23 mouse cellular contexts compared by ENCODE assay signal in the genomic region with DNA sequence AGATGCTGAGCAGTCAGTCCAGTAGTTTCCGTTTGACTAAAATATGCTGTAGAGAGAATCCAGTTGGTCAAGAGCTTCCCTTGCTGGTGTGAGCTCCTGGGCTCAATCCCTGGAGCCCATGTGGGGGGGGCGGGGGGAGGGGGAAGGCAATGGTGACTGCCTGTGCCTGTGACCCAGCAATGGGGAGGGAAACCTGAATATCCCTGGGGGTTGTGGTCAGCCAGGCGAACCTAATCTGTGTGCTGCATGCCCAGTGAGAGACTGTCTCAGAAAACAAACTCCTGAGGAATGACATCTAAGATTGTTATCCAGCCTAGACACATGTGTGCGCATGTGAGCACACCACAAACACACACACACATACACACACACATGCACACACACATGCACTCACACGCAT. TPM values are rescaled to one million over a fixed set of nuclear protein-coding genes. Genes with fewer than 3 reads are reported as not detected.
A peak's percentile ranks its signal among the peaks of the same experiment; 100 is the strongest.
DNase-seq lines count a peak whose midpoint lies in the region; ATAC-seq and TF ChIP-seq lines count a peak whose summit lies in the region.
"Had no signal": no experiment of that assay in that cellular context is flagged by ENCODE, and none has a peak within 500 bp of the region (broad histone marks: within the 10 kb centered on the region; RNA-seq: fewer than 3 reads in every experiment).

No protein-coding gene starts in this region.

- no peak for TF ChIP-seq CTCF in midbrain, postnatal 0 days (IDR thresholded peaks at IDR 0.05)
- no peak for TF ChIP-seq CTCF in Patski (IDR thresholded peaks at IDR 0.05)

- CTCF ChIA-PET in Patski (lab: Charles Lee): interaction anchor here (2.5 kb wide), 1 partner anchor 30 kb away, joined by 7 read pairs; no protein-coding TSS in a partner anchor

- H3K36me3 ChIP-seq in forebrain, embryonic 11.5 days (ENCODE audit: control insufficient read depth, insufficient read depth, low read length): no peaks in the 10 kb centered on the region
- H3K36me3 ChIP-seq in forebrain, embryonic 13.5 days (ENCODE audit: poor library complexity, severe bottlenecking): no peaks in the 10 kb centered on the region
- no peaks in the 10 kb centered on the region for H3K36me3 ChIP-seq in midbrain, embryonic 10.5 days
- H3K36me3 ChIP-seq in midbrain, postnatal 0 days (ENCODE audit: insufficient read depth, low read length): no peaks in the 10 kb centered on the region
- H3K36me3 ChIP-seq: embryonic facial prominence, embryonic 15.5 days; heart, embryonic 12.5 days; hindbrain, embryonic 12.5 days had no signal

- no peak for DNase-seq in forebrain, embryonic 11.5 days (ENCODE audit: low spot score)
- DNase-seq in midbrain, embryonic 10.5 days (ENCODE audit: low spot score): peak; percentile 36
- no peak for DNase-seq in midbrain, postnatal 0 days (ENCODE audit: low spot score)
- no peak for DNase-seq in Patski (ENCODE audit: low read depth, low spot score)
- DNase-seq in retina, embryonic 14.5 days (ENCODE audit: low spot score): peak; percentile 57
- DNase-seq in layer of hippocampus, postnatal 25 days (ENCODE audit: extremely low spot score in 1 of 2, low spot score in 1 of 2): no peak
- DNase-seq: adrenal gland, adult 2 months; cerebellum, adult 11-12 months; cerebellum, postnatal 10 days; gastrocnemius, postnatal 25 days; heart, adult 18-20 months; heart, postnatal 10 days; kidney, adult 18-20 months; lung, postnatal 4 days; right cerebral cortex, postnatal 14 days had no signal

- WGBS in forebrain, embryonic 11.5 days: 38% methylated on average over 5 of the region's 5 CpGs
- 46% methylated on average over 5 of the region's 5 CpGs for WGBS in forebrain, embryonic 13.5 days
- 34% methylated on average over 5 of the region's 5 CpGs for WGBS in midbrain, embryonic 10.5 days
- WGBS in midbrain, postnatal 0 days: 59% methylated on average over 4 of the region's 5 CpGs

- POLR2A ChIA-PET in Patski (lab: Charles Lee): no interaction called here

- ATAC-seq in forebrain, embryonic 11.5 days (replicated peaks; ENCODE audit: low FRiP score): 0 out of 2 replicates have a peak, but pooled peaks have one; percentile 10
- ATAC-seq in forebrain, embryonic 13.5 days: no peak
- ATAC-seq in midbrain, postnatal 0 days (ENCODE audit: low FRiP score): no peak
- ATAC-seq in Patski: peak; percentile 29
- ATAC-seq: CD4-positive, CD25-positive, alpha-beta regulatory T cell, adult 4 months; inflammation-experienced regulatory T-cells, adult 6 months had no signal

- no peak overlapping the region for H3K9ac ChIP-seq in forebrain, embryonic 11.5 days (ENCODE audit: low read length)
- H3K9ac ChIP-seq in forebrain, embryonic 13.5 days: no peak overlapping the region
- no peak overlapping the region for H3K9ac ChIP-seq in midbrain, postnatal 0 days (replicated peaks; ENCODE audit: low read length, poor library complexity, severe bottlenecking)
- H3K9ac ChIP-seq: embryonic facial prominence, embryonic 15.5 days; heart, embryonic 12.5 days; hindbrain, embryonic 12.5 days had no signal

- peaks cover 12% of the 10 kb centered on the region; the same call in 1 of the 2 replicates for H3K4me1 ChIP-seq in forebrain, embryonic 11.5 days (replicated peaks; ENCODE audit: control insufficient read depth, insufficient read depth, low read length)
- peaks cover 21% of the 10 kb centered on the region for H3K4me1 ChIP-seq in forebrain, embryonic 13.5 days
- peaks cover 65% of the 10 kb centered on the region for H3K4me1 ChIP-seq in midbrain, embryonic 10.5 days
- H3K4me1 ChIP-seq in midbrain, postnatal 0 days (ENCODE audit: insufficient read depth, low read length): no peaks in the 10 kb centered on the region

- in situ Hi-C loops in Patski (cut with MboI; ENCODE audit: low pct_unique_long_range_greater_than_20kb): loop anchor here (25.0 kb wide), 2 partner anchors 847 to 1222 kb away; partner anchors contain the start of genes Serpina16 and Serpina1f

- H3K4me2 ChIP-seq in forebrain, embryonic 11.5 days (ENCODE audit: low read depth, low read length, severe bottlenecking): no peak overlapping the region
- H3K4me2 ChIP-seq in forebrain, embryonic 13.5 days: no peak overlapping the region
- H3K4me2 ChIP-seq in midbrain, postnatal 0 days (ENCODE audit: low read depth, low read length, poor library complexity, severe bottlenecking): no peak overlapping the region
- H3K4me2 ChIP-seq: embryonic facial prominence, embryonic 15.5 days; heart, embryonic 12.5 days; hindbrain, embryonic 12.5 days had no signal

- no peak overlapping the region for H3K4me3 ChIP-seq in forebrain, embryonic 11.5 days (ENCODE audit: low read depth, low read length)
- H3K4me3 ChIP-seq in forebrain, embryonic 13.5 days: no peak overlapping the region
- 0 out of 2 replicates have a peak overlapping the region, but pooled peaks have one; percentile 11 for H3K4me3 ChIP-seq in midbrain, embryonic 10.5 days
- H3K4me3 ChIP-seq in midbrain, postnatal 0 days (ENCODE audit: low read depth, low read length): no peak overlapping the region
- H3K4me3 ChIP-seq: embryonic facial prominence, embryonic 15.5 days; heart, embryonic 12.5 days; hindbrain, embryonic 12.5 days had no signal

- H3K27ac ChIP-seq in forebrain, embryonic 11.5 days (ENCODE audit: low read depth, low read length): no peak overlapping the region
- no peak overlapping the region for H3K27ac ChIP-seq in forebrain, embryonic 13.5 days
- peak overlapping the region; percentile 76 for H3K27ac ChIP-seq in midbrain, embryonic 10.5 days (replicated peaks)
- H3K27ac ChIP-seq in midbrain, postnatal 0 days (ENCODE audit: low read depth, low read length): no peak overlapping the region
- H3K27ac ChIP-seq: embryonic facial prominence, embryonic 15.5 days; hindbrain, embryonic 12.5 days; kidney, postnatal 0 days had no signal

- no peaks in the 10 kb centered on the region; the same call in 1 of the 2 replicates for H3K27me3 ChIP-seq in forebrain, embryonic 11.5 days (ENCODE audit: control insufficient read depth, insufficient read depth, low read length)
- peaks cover 3% of the 10 kb centered on the region; the same call in 1 of the 2 replicates for H3K27me3 ChIP-seq in forebrain, embryonic 13.5 days
- peaks cover 65% of the 10 kb centered on the region for H3K27me3 ChIP-seq in midbrain, embryonic 10.5 days (ENCODE audit: low read depth, poor library complexity, severe bottlenecking)
- H3K27me3 ChIP-seq in midbrain, postnatal 0 days (ENCODE audit: insufficient read depth, low read length): no peaks in the 10 kb centered on the region
- no peaks in the 10 kb centered on the region for H3K27me3 ChIP-seq in Patski
- H3K27me3 ChIP-seq: embryonic facial prominence, embryonic 15.5 days had no signal

- H3K9me3 ChIP-seq in forebrain, embryonic 11.5 days (ENCODE audit: control insufficient read depth, low read length): no peaks in the 10 kb centered on the region
- H3K9me3 ChIP-seq in forebrain, embryonic 13.5 days (replicated peaks): no peaks in the 10 kb centered on the region
- peaks cover 3% of the 10 kb centered on the region for H3K9me3 ChIP-seq in midbrain, embryonic 10.5 days (replicated peaks)
- H3K9me3 ChIP-seq in midbrain, postnatal 0 days (ENCODE audit: low read length): no peaks in the 10 kb centered on the region
- H3K9me3 ChIP-seq: embryonic facial prominence, embryonic 15.5 days had no signal

RNA-seq across cellular contexts. Expression of gene Clmn, which starts 44.1 kb away (rescaled TPM):
- 2.8 and 3.2 TPM in 2 replicates for polyA plus RNA-seq in forebrain, embryonic 11.5 days (2014; fragmentation: Nextera tagmentation; extraction: Ambion mirVana)
- 0.75 and 0.83 TPM in 2 replicates for polyA plus RNA-seq in forebrain, embryonic 13.5 days (2015; fragmentation: Nextera tagmentation; extraction: Ambion mirVana)
- 1.7 and 1.9 TPM in 2 replicates for polyA plus RNA-seq in midbrain, embryonic 10.5 days (2016; fragmentation: Nextera tagmentation; extraction: Ambion mirVana)
- 2.2 and 3.1 TPM in 2 replicates for total RNA-seq in midbrain, postnatal 0 days (2014; rRNA removed)
- 1.4 and 2.4 TPM in 2 replicates for polyA plus RNA-seq in midbrain, postnatal 0 days (2015; fragmentation: Nextera tagmentation; extraction: Ambion mirVana)
- polyA plus RNA-seq in Patski (2021): 43.8 TPM
- total RNA-seq in layer of hippocampus, postnatal 25 days (2021): 10 to 100 TPM; 81.0 to 83.2 TPM
- total RNA-seq: megakaryocyte-erythroid progenitor cell, adult 5-6 weeks had no signal
- polyA plus RNA-seq: CD4-positive, CD25-positive, alpha-beta regulatory T cell, adult 4 months had no signal

Comparison
In these comparisons a context has a peak if more than half of its experiments do, and no peak if none do; other contexts are left out.
1. ATAC-seq: peak in forebrain, embryonic 11.5 days (single experiment) and Patski (single experiment); none in forebrain, embryonic 13.5 days (single experiment) and midbrain, postnatal 0 days (single experiment).
2. DNase-seq: peak in midbrain, embryonic 10.5 days (single experiment) and retina, embryonic 14.5 days (single experiment); none in forebrain, embryonic 11.5 days (single experiment), midbrain, postnatal 0 days (single experiment), Patski (single experiment) and layer of hippocampus, postnatal 25 days (0 of 2).
3. RNA of gene Clmn, which starts 44.1 kb away (polyA plus RNA-seq): 43.8 TPM in Patski (single experiment); 2.8 to 3.2 TPM in forebrain, embryonic 11.5 days, 1.4 to 2.4 TPM in midbrain, postnatal 0 days, 1.7 to 1.9 TPM in midbrain, embryonic 10.5 days and 0.75 to 0.83 TPM in forebrain, embryonic 13.5 days; every median in the first group is over 10 times any median in the second.